ENCODE assay signal across 18 mouse cellular contexts in genomic region chr14:77794285-77794949, GRCm38 (mm10).
A peak's percentile ranks its signal among the peaks of the same experiment; 100 is the strongest.
DNase-seq lines count a peak whose midpoint lies in the region; ATAC-seq and TF ChIP-seq lines count a peak whose summit lies in the region.
"Had no signal": no experiment of that assay in that cellular context is flagged by ENCODE, and none has a peak within 500 bp of the region (broad histone marks: within the 10 kb centered on the region; RNA-seq: fewer than 3 reads in every experiment).

No protein-coding gene starts in this region.

- no peak for TF ChIP-seq POLR2A in liver, adult 2 months (IDR thresholded peaks at IDR 0.05; ENCODE audit: extremely low read depth, insufficient read depth, low read length)
- TF ChIP-seq POLR2A in brain, embryonic 14.5 days (IDR thresholded peaks at IDR 0.05; ENCODE audit: borderline replicate concordance, extremely low read depth, insufficient read depth, insufficient read length, poor library complexity, severe bottlenecking): no peak

- H3K79me2 ChIP-seq in liver, adult 2 months (ENCODE audit: control insufficient read depth, insufficient read depth, low read length): no peaks in the 10 kb centered on the region
- H3K79me2 ChIP-seq in macrophage (ENCODE audit: inconsistent target): no peaks in the 10 kb centered on the region

- 60% methylated on average over 7 of the region's 7 CpGs for WGBS in liver, adult 2 months
- WGBS in liver, embryonic 12.5 days (ENCODE audit: insufficient replicate concordance): 57% methylated on average over 7 of the region's 7 CpGs
- WGBS in macrophage (ENCODE audit: missing documents): 44% methylated on average over 7 of the region's 7 CpGs

- no peaks in the 10 kb centered on the region for H3K27me3 ChIP-seq in liver, adult 2 months (ENCODE audit: control insufficient read depth, insufficient read depth, low read length)
- H3K27me3 ChIP-seq in liver, embryonic 12.5 days (replicated peaks): no peaks in the 10 kb centered on the region
- H3K27me3 ChIP-seq: midbrain, embryonic 15.5 days had no signal

- no peak overlapping the region for H3K4me3 ChIP-seq in liver, adult 2 months (ENCODE audit: insufficient read depth, low read depth, low read length)
- no peak overlapping the region for H3K4me3 ChIP-seq in liver, embryonic 12.5 days
- no peak overlapping the region for H3K4me3 ChIP-seq in macrophage (ENCODE audit: inconsistent target)
- H3K4me3 ChIP-seq: erythroblast, embryonic 14.5 days; midbrain, embryonic 15.5 days had no signal

- ATAC-seq in liver, embryonic 12.5 days: no peak
- ATAC-seq: forebrain, embryonic 14.5 days; midbrain, embryonic 15.5 days had no signal

- no peak overlapping the region for H3K9ac ChIP-seq in liver, adult 2 months (ENCODE audit: low read depth, low read length)
- H3K9ac ChIP-seq in liver, embryonic 12.5 days: no peak overlapping the region
- H3K9ac ChIP-seq: liver, embryonic 14.5 days; midbrain, embryonic 15.5 days had no signal

- DNase-seq in liver, adult 2 months (ENCODE audit: extremely low read depth, low read depth, low spot score): peak; percentile 12
- DNase-seq in NIH3T3 (ENCODE audit: low read depth): peak; percentile 37
- peak; percentile 17 for DNase-seq in brain, embryonic 14.5 days (ENCODE audit: low read depth)
- DNase-seq in testis, postnatal 14 days (ENCODE audit: low spot score): no peak
- no peak for DNase-seq in right cerebral cortex, adult 2 months (ENCODE audit: low spot score in 2 of 2)
- DNase-seq in kidney, adult 11 months: no peak
- DNase-seq: adrenal gland, postnatal 25 days; cerebellum, adult 2 months; gastrocnemius, postnatal 14 days; lung, postnatal 14 days; right cerebral cortex, postnatal 4 days; thymus, postnatal 4 days had no signal

- H3K9me3 ChIP-seq in liver, embryonic 12.5 days (replicated peaks): no peaks in the 10 kb centered on the region
- H3K9me3 ChIP-seq: midbrain, embryonic 15.5 days had no signal

- no peaks in the 10 kb centered on the region for H3K36me3 ChIP-seq in liver, adult 2 months (ENCODE audit: control insufficient read depth, insufficient read depth, low read length)
- no peaks in the 10 kb centered on the region for H3K36me3 ChIP-seq in liver, embryonic 12.5 days
- no peaks in the 10 kb centered on the region for H3K36me3 ChIP-seq in macrophage (ENCODE audit: inconsistent target)
- H3K36me3 ChIP-seq: midbrain, embryonic 15.5 days had no signal

- H3K4me2 ChIP-seq in liver, embryonic 12.5 days: no peak overlapping the region
- H3K4me2 ChIP-seq: midbrain, embryonic 15.5 days had no signal

- H3K27ac ChIP-seq in liver, adult 2 months (replicated peaks; ENCODE audit: insufficient read depth, low read depth, low read length): no peak overlapping the region
- H3K27ac ChIP-seq in liver, embryonic 12.5 days: no peak overlapping the region
- H3K27ac ChIP-seq in macrophage: peak overlapping the region; percentile 81
- H3K27ac ChIP-seq: liver, embryonic 14.5 days; midbrain, embryonic 15.5 days had no signal

- H3K4me1 ChIP-seq in liver, adult 2 months (ENCODE audit: control insufficient read depth, insufficient read depth, low read length): no peaks in the 10 kb centered on the region
- H3K4me1 ChIP-seq in liver, embryonic 12.5 days: no peaks in the 10 kb centered on the region
- H3K4me1 ChIP-seq: midbrain, embryonic 15.5 days had no signal

- TF ChIP-seq CTCF in liver, adult 2 months (IDR thresholded peaks at IDR 0.05; ENCODE audit: low read depth, low read length): no peak
- TF ChIP-seq CTCF in brain, embryonic 14.5 days (IDR thresholded peaks at IDR 0.05; ENCODE audit: borderline replicate concordance, extremely low read depth, insufficient read depth, insufficient read length): no peak

Comparison
In these comparisons a context has a peak if more than half of its experiments do, and no peak if none do; other contexts are left out.
1. DNase-seq: peak in liver, adult 2 months (single experiment), NIH3T3 (single experiment) and brain, embryonic 14.5 days (single experiment); none in testis, postnatal 14 days (single experiment), right cerebral cortex, adult 2 months (0 of 2) and kidney, adult 11 months (single experiment).